Mouse (Mus musculus) right cerebral cortex, postnatal 14 days (tissue): ENCODE data around the gene Nipal4.

Experiments
- DNase-seq: peaks from one replicate; pipeline ENCODE4 v3.0.0; 2022

Nipal4 gene

DNA sequence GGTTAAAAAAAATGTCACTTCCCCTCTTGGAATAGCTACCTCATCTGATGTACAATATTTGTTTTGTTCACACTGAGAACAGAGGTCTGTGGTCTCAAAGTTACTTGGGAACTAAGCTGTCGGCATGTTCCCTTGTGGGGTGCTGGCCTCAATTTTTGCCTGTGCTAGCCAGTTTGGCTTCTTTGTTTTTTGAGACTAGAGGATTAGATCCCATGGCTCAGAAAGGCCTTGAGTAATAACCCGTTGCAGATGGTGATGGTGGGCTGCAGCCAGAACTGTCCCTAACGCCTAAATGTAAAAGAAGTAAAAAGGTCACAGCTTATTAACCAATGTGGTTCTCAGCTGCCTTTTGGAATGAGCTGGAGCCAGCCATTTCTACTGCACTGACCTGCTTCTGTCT, 53.1 kb downstream of the Nipal4 start:
- no peak for DNase-seq

DNA sequence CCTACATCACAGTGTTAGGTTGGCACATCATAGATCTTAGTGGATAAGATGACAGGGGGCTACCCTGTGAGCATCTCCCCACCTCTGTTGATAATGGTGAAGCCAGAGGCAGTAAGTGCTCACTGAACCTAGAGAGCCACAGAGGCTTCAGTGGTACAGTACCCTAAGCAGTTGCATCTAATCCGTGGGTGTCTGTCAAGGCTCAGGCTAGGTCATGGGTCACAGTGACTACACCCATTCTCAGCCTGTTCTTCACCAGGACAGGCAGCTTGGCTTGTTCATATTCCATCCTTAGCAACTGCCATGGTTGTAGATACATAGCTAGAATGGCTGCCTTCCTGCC, 55.4 kb downstream of the Nipal4 start:
- DNase-seq, result no peak

- DNase-seq, result no peak
Observed at GRCm38 (mm10) chr11:46110156-46110944, 56.0 kb downstream of the Nipal4 start.

DNA sequence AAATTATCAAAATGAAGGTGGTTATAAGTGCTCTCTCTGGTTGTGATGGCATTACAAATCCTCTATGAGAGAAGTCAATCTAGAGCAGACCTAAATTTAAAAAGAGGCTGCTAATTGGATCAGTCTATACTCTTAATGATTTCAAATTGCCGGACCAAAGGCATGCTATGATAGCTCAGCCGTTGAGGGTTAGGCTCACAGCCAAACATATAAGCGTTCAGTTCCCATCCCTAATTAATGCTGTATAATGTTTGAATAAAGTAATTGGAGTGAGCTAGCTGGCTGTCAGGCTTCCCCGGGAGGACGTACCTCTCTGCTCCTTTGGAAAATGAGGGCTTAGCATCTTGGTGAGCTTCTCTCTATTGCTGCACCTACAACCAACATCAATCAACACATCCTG, 57.1 kb downstream of the Nipal4 start:
- DNase-seq, result no peak

DNA sequence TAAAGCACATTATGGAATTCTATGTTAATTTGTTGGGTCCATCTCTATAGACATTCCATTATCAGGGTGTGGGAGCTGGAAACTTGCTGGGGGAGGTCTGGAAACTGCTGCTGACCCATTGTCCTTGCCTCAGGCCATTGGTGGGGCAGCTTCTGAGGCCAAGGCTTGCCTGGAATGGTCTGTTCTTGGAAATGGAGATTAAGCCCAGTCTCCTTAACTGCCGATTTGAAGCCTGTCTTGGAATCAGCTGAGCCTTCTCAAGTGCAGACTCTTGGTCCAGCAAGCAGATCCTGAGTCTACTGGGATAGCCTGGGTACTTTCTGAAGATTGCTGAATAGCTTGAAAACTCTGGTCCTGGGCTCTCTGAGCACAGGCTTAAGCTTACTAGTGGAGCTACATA, 59.3 kb downstream of the Nipal4 start:
- DNase-seq, result no peak

GRCm38 (mm10) chr11:46102107-46102506, 64.2 kb downstream of the Nipal4 start:
- DNase-seq, result no peak
